8 mouse cellular contexts compared by ENCODE assay signal in the genomic region with DNA sequence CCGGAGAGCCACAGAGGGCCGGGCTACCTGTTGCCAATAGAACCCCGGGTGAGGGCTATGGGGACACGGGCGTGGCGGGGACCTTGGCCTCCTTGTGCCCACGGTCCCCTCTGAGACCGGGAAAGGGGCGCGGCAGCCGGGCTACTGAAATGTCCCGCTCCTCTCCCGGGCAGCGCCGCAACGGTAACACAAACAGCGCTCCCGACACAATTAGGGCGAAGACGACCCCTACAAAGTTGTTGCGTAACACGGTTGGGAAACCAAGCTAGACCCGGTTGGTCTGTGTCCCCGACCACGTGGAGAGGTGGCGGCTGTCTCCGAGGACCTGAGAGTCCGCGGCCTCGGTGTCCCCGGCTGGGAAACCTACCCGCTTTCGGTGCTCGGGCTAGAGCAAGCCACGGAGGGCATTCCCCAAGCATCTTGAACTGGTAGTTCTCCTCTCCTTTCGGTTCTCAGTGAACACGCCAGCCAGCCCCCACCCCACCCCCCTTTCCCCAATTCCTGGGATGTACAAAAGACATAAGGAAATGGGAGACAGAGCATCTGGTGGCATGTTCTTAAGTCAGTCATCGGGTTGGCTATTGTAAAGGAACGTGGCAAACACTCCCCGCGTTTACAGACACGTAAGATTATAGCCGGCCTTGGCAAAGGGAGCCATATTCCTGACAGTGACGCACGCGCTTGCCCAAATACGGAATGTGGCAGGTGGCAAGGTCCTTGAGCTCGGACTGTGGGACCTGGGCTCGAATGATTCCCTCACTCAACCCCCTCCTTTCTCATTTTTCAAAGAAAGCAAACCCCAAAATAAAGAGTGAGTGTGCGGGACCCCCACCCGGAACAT. TPM values are rescaled to one million over a fixed set of nuclear protein-coding genes. Genes with fewer than 3 reads are reported as not detected.
DNase-seq lines count a peak whose midpoint lies in the region; ATAC-seq and TF ChIP-seq lines count a peak whose summit lies in the region.

No protein-coding gene starts in this region.

- peaks cover 16% of the 10 kb centered on the region for H3K79me3 ChIP-seq in C2C12 (ENCODE audit: low read depth)

- H3K9ac ChIP-seq in embryonic facial prominence, embryonic 12.5 days = peak overlapping the region; percentile 87
- H3K9ac ChIP-seq in heart, embryonic 11.5 days (ENCODE audit: low read depth, low read length) = peak overlapping the region; percentile 80
- H3K9ac ChIP-seq in kidney, postnatal 0 days (ENCODE audit: low read depth, low read length) = peak overlapping the region; percentile 86
- H3K9ac ChIP-seq in liver, embryonic 15.5 days = peak overlapping the region; percentile 43

- DNase-seq in adrenal gland, adult (ENCODE audit: inconsistent age in 2 of 2, low spot score in 1 of 2) = peak; percentile 82 to 94
- DNase-seq in kidney, postnatal 0 days (ENCODE audit: low spot score) = peak; percentile 41
- DNase-seq in natural killer cell, adult 2 months (ENCODE audit: low spot score in 2 of 2) = peak; percentile 42 to 53
- DNase-seq in thymus, adult 2 months = peak; percentile 44

- no peak for TF ChIP-seq POLR2A in thymus, adult 2 months (IDR thresholded peaks at IDR 0.05; ENCODE audit: control insufficient read depth, extremely low read depth, insufficient read depth, low read length, poor library complexity)

- no peaks in the 10 kb centered on the region for H3K27me3 ChIP-seq in C2C12 (ENCODE audit: control insufficient read depth, insufficient read depth, insufficient read length)
- no peaks in the 10 kb centered on the region for H3K27me3 ChIP-seq in embryonic facial prominence, embryonic 12.5 days
- no peaks in the 10 kb centered on the region for H3K27me3 ChIP-seq in heart, embryonic 11.5 days (ENCODE audit: control insufficient read depth, insufficient read depth, low read length)
- H3K27me3 ChIP-seq in kidney, postnatal 0 days (ENCODE audit: insufficient read depth, low read length) = no peaks in the 10 kb centered on the region
- peaks cover 73% of the 10 kb centered on the region for H3K27me3 ChIP-seq in liver, embryonic 15.5 days
- H3K27me3 ChIP-seq in thymus, adult 2 months (ENCODE audit: control insufficient read depth, insufficient read depth, low read length) = peaks cover 15% of the 10 kb centered on the region

- H3K36me3 ChIP-seq in C2C12 (ENCODE audit: control insufficient read depth, insufficient read depth) = no peaks in the 10 kb centered on the region
- H3K36me3 ChIP-seq in embryonic facial prominence, embryonic 12.5 days = no peaks in the 10 kb centered on the region
- H3K36me3 ChIP-seq in heart, embryonic 11.5 days (ENCODE audit: control insufficient read depth, insufficient read depth, low read length) = no peaks in the 10 kb centered on the region
- H3K36me3 ChIP-seq in kidney, postnatal 0 days (ENCODE audit: insufficient read depth, low read length) = no peaks in the 10 kb centered on the region
- no peaks in the 10 kb centered on the region for H3K36me3 ChIP-seq in liver, embryonic 15.5 days (replicated peaks)
- H3K36me3 ChIP-seq in thymus, adult 2 months (ENCODE audit: control insufficient read depth, insufficient read depth, low read length) = no peaks in the 10 kb centered on the region

- peak overlapping the region; percentile 77 for H3ac ChIP-seq in C2C12 (ENCODE audit: control insufficient read depth, insufficient read length, low read depth)

- H3K4me2 ChIP-seq in embryonic facial prominence, embryonic 12.5 days (replicated peaks) = peak overlapping the region; percentile 98
- peak overlapping the region; percentile 99 for H3K4me2 ChIP-seq in heart, embryonic 11.5 days
- H3K4me2 ChIP-seq in kidney, postnatal 0 days (ENCODE audit: low read length) = peak overlapping the region; percentile 90
- H3K4me2 ChIP-seq in liver, embryonic 15.5 days = peak overlapping the region; percentile 79

- peaks cover 38% of the 10 kb centered on the region for H3K79me2 ChIP-seq in C2C12 (ENCODE audit: control insufficient read depth, insufficient read depth)

- H3K4me1 ChIP-seq in embryonic facial prominence, embryonic 12.5 days = peaks cover 23% of the 10 kb centered on the region
- H3K4me1 ChIP-seq in heart, embryonic 11.5 days (ENCODE audit: control insufficient read depth, insufficient read depth, low read length) = peaks cover 6% of the 10 kb centered on the region
- H3K4me1 ChIP-seq in kidney, postnatal 0 days (replicated peaks; ENCODE audit: insufficient read depth, low read length) = peaks cover 10% of the 10 kb centered on the region; the same call in 1 of the 2 replicates
- H3K4me1 ChIP-seq in liver, embryonic 15.5 days (replicated peaks) = peaks cover 42% of the 10 kb centered on the region
- peaks cover 22% of the 10 kb centered on the region for H3K4me1 ChIP-seq in thymus, adult 2 months (replicated peaks; ENCODE audit: control insufficient read depth, insufficient read depth, low read length)

- WGBS in embryonic facial prominence, embryonic 12.5 days = 1% methylated on average over 51 of the region's 51 CpGs
- under 1% methylated on average over 50 of the region's 51 CpGs for WGBS in heart, embryonic 11.5 days (ENCODE audit: insufficient replicate concordance)
- WGBS in kidney, postnatal 0 days = 2% methylated on average over 51 of the region's 51 CpGs
- 1% methylated on average over 51 of the region's 51 CpGs for WGBS in liver, embryonic 15.5 days (ENCODE audit: insufficient replicate concordance)
- WGBS in thymus, adult 2 months = 2% methylated on average over 51 of the region's 51 CpGs

- H3K4me3 ChIP-seq in C2C12 (ENCODE audit: insufficient read depth, poor library complexity, severe bottlenecking) = peak overlapping the region; percentile 59
- peak overlapping the region; percentile 85 for H3K4me3 ChIP-seq in embryonic facial prominence, embryonic 12.5 days
- H3K4me3 ChIP-seq in heart, embryonic 11.5 days (ENCODE audit: low read depth, low read length) = peak overlapping the region; percentile 96
- H3K4me3 ChIP-seq in kidney, postnatal 0 days (replicated peaks; ENCODE audit: low read depth, low read length) = peak overlapping the region; percentile 97
- peak overlapping the region; percentile 66 for H3K4me3 ChIP-seq in liver, embryonic 15.5 days (replicated peaks)
- peak overlapping the region; percentile 96 for H3K4me3 ChIP-seq in thymus, adult 2 months (ENCODE audit: control insufficient read depth, insufficient read depth, low read length)

- no peak for TF ChIP-seq CTCF in C2C12 (IDR thresholded peaks at IDR 0.05; ENCODE audit: control insufficient read depth, insufficient read depth, insufficient read length)
- TF ChIP-seq CTCF in kidney, postnatal 0 days (IDR thresholded peaks at IDR 0.05; ENCODE audit: low read depth) = no peak
- no peak for TF ChIP-seq CTCF in thymus, adult 2 months (IDR thresholded peaks at IDR 0.05; ENCODE audit: borderline replicate concordance, control insufficient read depth, extremely low read depth, insufficient read depth, low read length, poor library complexity)

- H3K9me3 ChIP-seq in embryonic facial prominence, embryonic 12.5 days = no peaks in the 10 kb centered on the region
- H3K9me3 ChIP-seq in heart, embryonic 11.5 days (replicated peaks; ENCODE audit: control insufficient read depth, low read length) = no peaks in the 10 kb centered on the region
- H3K9me3 ChIP-seq in kidney, postnatal 0 days (replicated peaks; ENCODE audit: low read length) = no peaks in the 10 kb centered on the region
- H3K9me3 ChIP-seq in liver, embryonic 15.5 days (replicated peaks) = no peaks in the 10 kb centered on the region

- no peak for ATAC-seq in embryonic facial prominence, embryonic 12.5 days (ENCODE audit: insufficient number of reproducible peaks, insufficient read depth, low FRiP score, low TSS enrichment)
- ATAC-seq in heart, embryonic 11.5 days (replicated peaks; ENCODE audit: insufficient number of reproducible peaks, low FRiP score, low TSS enrichment) = no peak
- ATAC-seq in kidney, postnatal 0 days (replicated peaks; ENCODE audit: low FRiP score, low read depth) = peak; percentile 27; the same call in 1 of the 2 replicates
- ATAC-seq in liver, embryonic 15.5 days (ENCODE audit: insufficient read depth) = peak; percentile 21; the same call in 1 of the 2 replicates

- H3K27ac ChIP-seq in embryonic facial prominence, embryonic 12.5 days = peak overlapping the region; percentile 17; the same call in 1 of the 2 replicates
- peak overlapping the region; percentile 62 for H3K27ac ChIP-seq in heart, embryonic 11.5 days (ENCODE audit: low read depth, low read length)
- peak overlapping the region; percentile 83 for H3K27ac ChIP-seq in kidney, postnatal 0 days
- H3K27ac ChIP-seq in liver, embryonic 15.5 days (replicated peaks) = peak overlapping the region; percentile 78
- H3K27ac ChIP-seq in thymus, adult 2 months (ENCODE audit: control insufficient read depth, insufficient read depth, low read length) = no peak overlapping the region

TF ChIP-seq in C2C12, 6 proteins besides CTCF, POLR2A, EP300 and RAD21:
- peak; percentile 77 for TF ChIP-seq CEBPB (IDR thresholded peaks at IDR 0.05; ENCODE audit: low read depth)
- peak; percentile 14 for TF ChIP-seq MYOD1 (IDR thresholded peaks at IDR 0.05; ENCODE audit: control insufficient read depth, insufficient read length, low read depth)
- TF ChIP-seq MAX (IDR thresholded peaks at IDR 0.05) = peak; percentile 12
- TF ChIP-seq MYOG (IDR thresholded peaks at IDR 0.05; ENCODE audit: control insufficient read depth, extremely low read depth, insufficient read length) = no peak
- no peak for TF ChIP-seq USF1 (IDR thresholded peaks at IDR 0.05; ENCODE audit: low read depth)
- no peak for TF ChIP-seq FOSL1 (IDR thresholded peaks at IDR 0.05; ENCODE audit: insufficient read depth, low read length, poor library complexity, severe bottlenecking)

RNA-seq across cellular contexts. Expression of gene Nfil3, which starts 0.8 kb away (rescaled TPM):
- 18.8 TPM for polyA plus RNA-seq in C2C12 (2012; fragmentation: generic; extraction: Trizol)
- 30.3 and 30.8 TPM in 2 replicates for polyA plus RNA-seq in embryonic facial prominence, embryonic 12.5 days (2016; fragmentation: Nextera tagmentation; extraction: Ambion mirVana)
- 35.3 and 42.3 TPM in 2 replicates for polyA plus RNA-seq in heart, embryonic 11.5 days (2014; fragmentation: Nextera tagmentation; extraction: Ambion mirVana)
- 17.0 and 17.1 TPM in 2 replicates for polyA plus RNA-seq in kidney, postnatal 0 days (2015; fragmentation: Nextera tagmentation; extraction: Ambion mirVana)
- 6.0 and 6.1 TPM in 2 replicates for polyA plus RNA-seq in liver, embryonic 15.5 days (2015; fragmentation: Nextera tagmentation; extraction: Ambion mirVana)
- 2.5 and 2.9 TPM in 2 replicates for polyA plus RNA-seq in thymus, adult 2 months (2012; rRNA removed)

RNA-seq across cellular contexts. Expression of gene Auh, which starts 52.2 kb away (rescaled TPM):
- polyA plus RNA-seq in C2C12 (2012; fragmentation: generic; extraction: Trizol) = 14.0 TPM
- polyA plus RNA-seq in embryonic facial prominence, embryonic 12.5 days (2016; fragmentation: Nextera tagmentation; extraction: Ambion mirVana) = 41.4 and 45.3 TPM in 2 replicates
- 47.7 and 54.7 TPM in 2 replicates for polyA plus RNA-seq in heart, embryonic 11.5 days (2014; fragmentation: Nextera tagmentation; extraction: Ambion mirVana)
- polyA plus RNA-seq in kidney, postnatal 0 days (2015; fragmentation: Nextera tagmentation; extraction: Ambion mirVana) = 79.5 and 81.3 TPM in 2 replicates
- 27.3 and 30.4 TPM in 2 replicates for polyA plus RNA-seq in liver, embryonic 15.5 days (2015; fragmentation: Nextera tagmentation; extraction: Ambion mirVana)
- 47.8 and 48.5 TPM in 2 replicates for polyA plus RNA-seq in thymus, adult 2 months (2012; rRNA removed)

Comparison
In these comparisons a context has a peak if more than half of its experiments do, and no peak if none do; other contexts are left out.
1. ATAC-seq: peak in kidney, postnatal 0 days (single experiment) and liver, embryonic 15.5 days (single experiment); none in embryonic facial prominence, embryonic 12.5 days (single experiment) and heart, embryonic 11.5 days (single experiment).
2. Peak in every context shown above with its lines, with median percentiles within 50 percentile points of each other: H3K4me3 ChIP-seq, DNase-seq, H3K4me2 ChIP-seq and H3K9ac ChIP-seq.